Mouse (Mus musculus) thymus, adult 2 months (tissue): ENCODE measurements around the gene Lfng. TPM values are rescaled to one million over a fixed set of nuclear protein-coding genes. Genes with fewer than 3 reads are reported as not detected.

Experiments
- DNase-seq: peaks from one replicate; pipeline ENCODE4 v3.0.0; 2021
- H3K27ac ChIP-seq: fragments of 200-500 bp; 2 replicates; pipeline ENCODE4 v1.5.1; 2012; ENCODE audit warnings: low read length, control low read depth; ENCODE audit not compliant: control insufficient read depth, insufficient read depth
- H3K27me3 ChIP-seq: fragments of 200-500 bp; 2 replicates; pipeline ENCODE4 v1.6.1; 2012; ENCODE audit warnings: mild to moderate bottlenecking, low read length, moderate library complexity, mixed read lengths; ENCODE audit not compliant: control insufficient read depth, insufficient read depth
- H3K36me3 ChIP-seq: fragments of 200-500 bp; 2 replicates; pipeline ENCODE4 v1.6.1; 2012; ENCODE audit warnings: mild to moderate bottlenecking, low read length, moderate library complexity; ENCODE audit not compliant: control insufficient read depth, insufficient read depth
- H3K4me1 ChIP-seq: fragments of 200-500 bp; replicated peaks from 2 replicates; pipeline ENCODE4 v1.6.1; 2012; ENCODE audit warnings: low read length; ENCODE audit not compliant: control insufficient read depth, insufficient read depth
- H3K4me3 ChIP-seq: fragments of 200-500 bp; 2 replicates; pipeline ENCODE4 v1.5.1; 2012; ENCODE audit warnings: mild to moderate bottlenecking, low read length, control low read depth, moderate library complexity; ENCODE audit not compliant: control insufficient read depth, insufficient read depth
- CTCF ChIP-seq: fragments of 200-500 bp; IDR thresholded peaks from 2 replicates; pipeline ENCODE4 v1.5.1; 2012; ENCODE audit warnings: mild to moderate bottlenecking, control low read depth, low read length, moderate library complexity, borderline replicate concordance; ENCODE audit not compliant: control insufficient read depth, poor library complexity, insufficient read depth; ENCODE audit errors: extremely low read depth
- POLR2A ChIP-seq: fragments of 200-500 bp; IDR thresholded peaks from 2 replicates; pipeline ENCODE4 v1.6.1; 2012; ENCODE audit warnings: mild to moderate bottlenecking, low read length, control low read depth, moderate library complexity; ENCODE audit not compliant: control insufficient read depth, poor library complexity, insufficient read depth; ENCODE audit errors: extremely low read depth
- WGBS: fragments of 180-500 bp; shearing (Covaris S2); methylation state at CpG from one replicate; pipeline ENCODE4 v1.1.7; 2018; 5-methylcytosine and 5-hydroxymethylcytosine counted together
- polyA plus RNA-seq: library from polyadenylated mRNA; depleted of rRNA; stranded (reverse); fragments of >200 nt; gene quantifications from 2 replicates; pipeline ENCODE4 v1.2.3, GENCODE M21; 2012

Gene Lfng
- polyA plus RNA-seq, 1 experiment, result 171 TPM

- DNase-seq, result peak; percentile 75
- Histone ChIP-seq H3K36me3 (no peaks in the 10 kb centered on the region), H3K27ac (peak overlapping the region; percentile 72)
These were observed 10.6 kb downstream of the Lfng start for GRCm38 (mm10) chr5:140617714-140618113.

GRCm38 (mm10) chr5:140619151-140619771 is 12.1 kb downstream of the Lfng start:
- WGBS, result 16% methylated on average over 6 of the region's 6 CpGs
- no peaks in the 10 kb centered on the region for H3K27me3 ChIP-seq
- TF ChIP-seq POLR2A, result no peak
- peak; percentile 85 for TF ChIP-seq CTCF
- H3K36me3 ChIP-seq, result 0 out of 2 replicates have a peak, but pooled peaks cover 2% of the 10 kb centered on the region
- DNase-seq, result peak; percentile 85
- H3K4me3 ChIP-seq, result no peak overlapping the region
- peaks cover 29% of the 10 kb centered on the region for H3K4me1 ChIP-seq
- no peak overlapping the region for H3K27ac ChIP-seq

More at GRCm38 (mm10) chr5:140617714-140618113, 10.6 kb downstream of the Lfng start:
- no peaks in the 10 kb centered on the region for H3K27me3 ChIP-seq
- 3% methylated on average over 5 of the region's 5 CpGs for WGBS
- peaks cover 29% of the 10 kb centered on the region for H3K4me1 ChIP-seq
- H3K4me3 ChIP-seq, result no peak overlapping the region
- no peak for TF ChIP-seq POLR2A
- no peak for TF ChIP-seq CTCF

GRCm38 (mm10) chr5:140619895-140620736 is 13.0 kb downstream of the Lfng start:
- H3K36me3 ChIP-seq, result 0 out of 2 replicates have a peak, but pooled peaks cover 5% of the 10 kb centered on the region
- WGBS, result 64% methylated on average over 7 of the region's 7 CpGs
- peaks cover 29% of the 10 kb centered on the region for H3K4me1 ChIP-seq
- DNase-seq, result no peak
- no peak overlapping the region for H3K27ac ChIP-seq
- no peak for TF ChIP-seq CTCF
- no peak for TF ChIP-seq POLR2A
- no peaks in the 10 kb centered on the region for H3K27me3 ChIP-seq
- H3K4me3 ChIP-seq, result no peak overlapping the region

GRCm38 (mm10) chr5:140621092-140621491 is 14.0 kb downstream of the Lfng start:
- TF ChIP-seq POLR2A (no peak), CTCF (no peak)
- no peak for DNase-seq
- Histone ChIP-seq H3K4me1 (peaks cover 23% of the 10 kb centered on the region), H3K4me3 (no peak overlapping the region), H3K36me3 (0 out of 2 replicates have a peak, but pooled peaks cover 5% of the 10 kb centered on the region), H3K27me3 (no peaks in the 10 kb centered on the region), H3K27ac (no peak overlapping the region)
- WGBS, result 93% methylated on average over 9 of the region's 9 CpGs

GRCm38 (mm10) chr5:140621517-140621916 is 14.4 kb downstream of the Lfng start:
- Histone ChIP-seq H3K27ac (no peak overlapping the region), H3K4me1 (peaks cover 19% of the 10 kb centered on the region), H3K36me3 (0 out of 2 replicates have a peak, but pooled peaks cover 5% of the 10 kb centered on the region), H3K4me3 (no peak overlapping the region), H3K27me3 (no peaks in the 10 kb centered on the region)
- TF ChIP-seq CTCF (no peak), POLR2A (no peak)
- no peak for DNase-seq
- WGBS, result 95% methylated on average over 10 of the region's 10 CpGs

- H3K36me3 ChIP-seq, result 0 out of 2 replicates have a peak, but pooled peaks cover 8% of the 10 kb centered on the region
- no peaks in the 10 kb centered on the region for H3K27me3 ChIP-seq
- no peak for DNase-seq
- no peak for TF ChIP-seq POLR2A
- no peak for TF ChIP-seq CTCF
- 97% methylated on average over 23 of the region's 23 CpGs for WGBS
- peaks cover 2% of the 10 kb centered on the region for H3K4me1 ChIP-seq
- H3K4me3 ChIP-seq, result no peak overlapping the region
- no peak overlapping the region for H3K27ac ChIP-seq
These were observed 16.0 kb downstream of the Lfng start for GRCm38 (mm10) chr5:140622978-140623670.
